Mouse (Mus musculus) liver, adult (tissue): ENCODE data around the gene 1700040F15Rik.
"Not testable (repeated sequence)": the region's sequence is repeated elsewhere in the genome, so short reads cannot be mapped to it uniquely, and the experiment has no call there.

Experiments
- GATA4 ChIP-seq: IDR thresholded peaks from 2 replicates; pipeline ENCODE4 v1.6.1; 2014; ENCODE audit warnings: mild to moderate bottlenecking, low read length; ENCODE audit not compliant: insufficient replicate concordance

The 1700040F15Rik gene

DNA sequence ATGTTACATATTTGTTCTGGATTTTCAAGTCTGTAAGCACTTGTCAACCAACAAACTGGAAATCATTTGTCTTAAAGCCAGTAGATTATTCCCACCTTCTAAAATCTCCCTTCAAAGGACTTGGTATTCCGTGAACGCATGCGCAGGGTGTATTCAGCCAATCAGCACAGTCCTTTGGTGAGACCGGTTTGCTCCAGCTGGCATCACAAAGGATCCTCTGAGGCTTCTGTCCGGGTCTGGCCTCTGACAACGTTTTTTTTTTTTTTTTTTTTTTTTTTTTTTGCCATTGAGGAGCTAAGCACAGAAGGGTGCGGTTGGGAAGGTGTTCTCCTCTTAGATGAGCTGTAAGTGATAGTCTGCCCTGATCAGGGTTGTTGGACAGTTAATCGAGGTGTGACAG, at the start of gene 1700040F15Rik:
1700040F15Rik (plus strand) TSS at position 301 of the 400 bp plus-strand sequence.
- not testable (repeated sequence) for TF ChIP-seq GATA4
